Mouse (Mus musculus) ES-E14 (cell line): ENCODE measurements around the gene Hist1h4h.

Source experiments
- CHD2 ChIP-seq: IDR thresholded peaks from 2 replicates; pipeline ENCODE4 v1.6.1; 2014; ENCODE audit warnings: mild to moderate bottlenecking, low read depth, low read length, inconsistent platforms
- HCFC1 ChIP-seq: IDR thresholded peaks from 2 replicates; pipeline ENCODE4 v1.6.1; 2012; ENCODE audit warnings: low read length, inconsistent platforms, borderline replicate concordance; ENCODE audit not compliant: insufficient read depth
- ZC3H11A ChIP-seq: IDR thresholded peaks from 2 replicates; pipeline ENCODE4 v1.6.1; 2012; ENCODE audit warnings: low read depth, mild to moderate bottlenecking, inconsistent platforms, low read length, borderline replicate concordance
- ZNF384 ChIP-seq: IDR thresholded peaks from 2 replicates; pipeline ENCODE4 v1.6.1; 2012; ENCODE audit warnings: low read depth, low read length, inconsistent platforms

DNA sequence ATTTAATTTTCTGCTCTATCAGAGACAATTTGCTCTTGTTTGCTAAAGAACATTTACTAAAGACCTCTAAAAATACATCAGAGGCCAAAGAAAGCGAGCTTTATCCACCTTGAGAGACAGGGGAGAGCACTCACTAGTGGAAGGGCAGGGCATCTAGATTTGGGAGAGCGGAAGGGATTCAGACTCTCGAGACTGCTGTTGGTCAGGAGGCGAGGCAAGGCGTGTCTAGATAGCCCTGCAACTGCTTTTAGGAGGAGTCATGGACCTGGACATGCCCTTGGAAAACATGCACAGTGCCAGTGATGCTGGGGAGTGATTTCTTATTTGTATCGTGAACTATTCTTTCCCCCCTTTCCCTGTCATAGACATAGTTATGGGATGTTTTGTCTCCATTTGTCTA lies 35.3 kb upstream of the Hist1h4h start:
- TF ChIP-seq ZC3H11A (no peak), HCFC1 (no peak), ZNF384 (no peak), CHD2 (no peak)
